Mouse (Mus musculus): ENCODE measurements at regions not wholly inside any gene's neighbourhood (a gene's known extent, or its start where the extent isn't known, plus 50 kb on each side); places are given as distances from the start of the nearest gene placed in this dataset.

- DNase-seq (ENCODE audit: low spot score), result no peak
Observed at GRCm38 (mm10) chr8:18311597-18311996, 666.5 kb downstream of the Defb40 start.

- DNase-seq (ENCODE audit: low spot score), result no peak
Observed at GRCm38 (mm10) chr8:18310927-18311326, 667.1 kb downstream of the Defb40 start.

- no peak for DNase-seq (ENCODE audit: low spot score)
Observed at GRCm38 (mm10) chr8:18287536-18288237, 690.4 kb downstream of the Defb40 start.

DNA sequence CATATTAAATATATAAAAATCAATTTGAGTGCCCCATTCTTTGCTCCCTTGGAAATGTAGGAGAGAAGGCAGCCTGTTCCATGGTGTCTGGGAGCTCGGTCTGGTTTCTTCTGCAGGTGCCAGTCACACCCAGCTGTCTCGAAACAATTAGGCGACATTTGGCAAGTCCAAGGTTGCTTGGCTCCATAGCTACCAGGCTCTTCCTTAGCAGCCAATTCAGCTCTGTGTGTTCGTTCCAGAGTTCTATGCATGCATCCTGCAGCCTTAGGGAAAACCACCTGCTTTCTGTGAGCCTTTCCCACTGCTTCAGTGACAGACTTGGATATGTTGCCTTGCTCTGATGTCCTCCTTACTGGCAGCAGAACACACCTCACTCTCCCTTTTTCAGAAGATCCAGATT, 698.1 kb downstream of the Defb40 start:
- DNase-seq (ENCODE audit: low spot score), result no peak

DNA sequence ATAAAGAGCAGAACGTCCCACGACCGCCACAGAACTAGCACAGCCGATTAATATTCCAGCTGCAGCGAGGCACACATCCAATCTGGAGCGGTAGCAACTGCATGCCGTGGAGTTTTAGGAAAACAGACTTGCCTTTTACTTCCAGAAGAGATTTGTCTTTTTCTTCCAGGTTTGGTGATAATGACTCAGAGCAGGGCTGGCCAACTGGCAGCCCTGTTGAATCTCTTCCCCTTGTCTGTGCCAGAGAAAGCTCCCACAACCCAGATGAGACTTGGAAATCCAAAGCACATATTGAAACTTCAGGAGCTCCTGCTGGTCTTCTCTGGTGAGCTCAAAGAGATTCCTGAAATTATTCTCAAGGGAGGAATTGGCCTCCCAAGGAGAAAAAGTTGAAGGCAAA, 709.8 kb downstream of the Defb40 start:
- no peak for DNase-seq (ENCODE audit: low spot score)

DNA sequence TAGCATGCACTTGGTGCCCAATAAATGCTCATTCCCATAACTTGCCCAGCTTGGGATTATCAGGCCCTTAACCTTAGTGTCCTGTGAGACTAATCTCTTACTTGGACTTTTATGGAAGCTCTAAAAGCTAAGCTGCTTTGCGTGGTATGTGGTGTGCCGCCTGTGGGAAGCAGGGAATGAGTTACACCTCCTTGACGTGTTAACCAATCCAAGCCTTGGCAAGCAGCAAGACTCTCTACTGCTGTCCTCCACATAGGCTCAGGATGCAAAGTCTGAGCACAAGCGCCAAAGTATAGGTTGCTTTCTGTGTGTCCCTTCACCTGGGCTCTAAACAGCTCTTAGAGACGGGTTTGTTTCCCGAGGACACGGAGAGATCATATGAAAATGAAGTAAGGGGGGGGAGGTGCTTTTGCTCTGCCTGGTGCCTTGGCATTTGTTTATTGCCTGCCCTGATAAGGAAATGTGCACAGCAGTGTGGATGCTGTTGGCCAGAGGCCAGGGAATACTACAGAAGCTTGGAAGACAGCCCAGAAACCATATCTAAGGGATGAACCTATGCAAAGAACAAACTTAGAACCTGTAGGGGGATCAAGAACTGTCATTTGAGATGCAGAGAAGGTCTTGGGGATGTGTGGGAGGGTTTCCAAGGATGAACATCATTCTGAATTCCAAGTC, 719.6 kb downstream of the Defb40 start:
- no peak for DNase-seq (ENCODE audit: low spot score)

DNA sequence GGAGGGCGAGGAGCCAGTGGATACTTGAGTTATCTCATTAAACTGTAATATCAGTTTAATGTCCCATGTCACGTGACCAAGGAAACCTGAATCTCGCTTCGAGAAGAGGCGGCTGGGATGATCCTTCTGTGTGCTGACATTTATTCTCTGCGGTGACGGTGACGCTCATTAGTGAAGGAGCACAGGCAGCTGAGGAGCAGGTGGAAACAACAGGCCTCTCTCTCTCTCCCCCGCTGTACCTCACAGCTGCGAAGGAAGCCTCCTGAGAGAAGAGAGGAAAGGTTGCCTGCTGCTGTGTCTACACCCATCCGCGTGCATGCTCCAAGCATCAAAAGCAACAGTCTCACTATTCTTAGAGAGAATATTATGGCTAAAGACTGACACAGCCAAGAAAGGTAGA, 731.8 kb downstream of the Defb40 start:
- DNase-seq (ENCODE audit: low spot score), result no peak

GRCm38 (mm10) chr8:18217599-18217998, 760.5 kb downstream of the Defb40 start:
- no peak for DNase-seq (ENCODE audit: low spot score)

DNA sequence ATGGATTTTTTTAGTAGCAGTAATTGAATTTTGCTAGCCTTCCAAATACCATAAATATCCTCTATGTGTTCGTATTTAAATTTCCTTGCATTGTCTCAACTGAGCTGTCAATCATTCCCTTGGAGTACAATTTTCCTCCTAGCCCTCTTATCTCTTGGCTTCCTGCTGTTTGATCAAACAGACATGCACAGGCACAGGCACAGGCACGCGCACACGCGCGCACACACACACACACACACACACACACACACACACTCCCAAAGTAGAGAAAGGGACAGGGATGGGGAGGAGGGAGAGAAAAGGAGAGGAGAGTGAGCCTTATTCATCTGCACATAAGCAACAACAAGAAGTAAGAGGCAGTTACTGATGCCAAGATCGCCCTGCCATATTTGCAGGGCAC, 760.9 kb downstream of the Defb40 start:
- DNase-seq (ENCODE audit: low spot score), result no peak

DNA sequence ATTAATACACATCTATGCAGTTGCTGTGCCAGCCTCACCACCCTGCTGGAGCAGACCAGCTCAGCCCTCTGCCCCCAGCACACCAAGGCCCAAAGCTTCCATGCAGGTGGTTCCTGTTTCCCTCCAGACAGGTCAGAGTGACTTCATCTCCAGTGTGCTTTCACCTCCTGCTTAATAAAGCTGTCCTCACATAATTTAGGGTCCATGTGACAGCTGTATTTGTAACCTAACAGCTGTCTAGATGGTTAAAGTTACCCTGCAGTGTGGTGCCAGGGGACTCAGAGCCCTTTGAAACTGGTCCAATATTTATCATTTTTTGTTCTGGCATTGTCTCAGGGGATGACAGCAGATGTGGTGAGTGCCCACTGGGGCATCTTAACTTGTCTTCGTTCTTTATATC, 761.5 kb downstream of the Defb40 start:
- DNase-seq (ENCODE audit: low spot score), result no peak

- DNase-seq (ENCODE audit: low spot score), result no peak
Observed at GRCm38 (mm10) chr8:18210067-18210466, 768.0 kb downstream of the Defb40 start.

DNA sequence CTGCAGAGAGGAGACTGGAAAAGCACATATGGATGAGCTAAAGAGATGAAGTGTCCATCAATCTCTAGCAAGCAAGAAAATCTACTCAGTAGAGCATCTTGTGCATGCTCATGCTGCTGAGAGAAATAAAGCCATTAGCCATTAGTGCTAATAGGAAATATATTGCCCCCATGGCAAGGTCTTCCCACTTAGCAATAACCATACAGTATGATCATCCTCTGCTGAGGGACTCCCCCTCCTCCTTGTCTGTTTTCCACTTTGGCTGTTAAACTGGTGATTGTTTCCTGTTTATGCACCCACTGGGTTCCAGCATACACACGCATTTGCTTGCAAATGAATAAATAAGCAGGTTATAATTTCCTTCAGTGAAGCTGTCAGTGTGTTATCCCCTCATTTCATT, 769.4 kb downstream of the Defb40 start:
- DNase-seq (ENCODE audit: low spot score), result no peak

GRCm38 (mm10) chr8:18187486-18187885, 790.6 kb downstream of the Defb40 start:
- no peak for DNase-seq (ENCODE audit: low spot score)

GRCm38 (mm10) chr8:18175544-18176092, 802.4 kb downstream of the Defb40 start:
- DNase-seq (ENCODE audit: low spot score), result no peak

GRCm38 (mm10) chr8:18158619-18159018, 819.4 kb downstream of the Defb40 start:
- DNase-seq (ENCODE audit: low spot score), result no peak

DNA sequence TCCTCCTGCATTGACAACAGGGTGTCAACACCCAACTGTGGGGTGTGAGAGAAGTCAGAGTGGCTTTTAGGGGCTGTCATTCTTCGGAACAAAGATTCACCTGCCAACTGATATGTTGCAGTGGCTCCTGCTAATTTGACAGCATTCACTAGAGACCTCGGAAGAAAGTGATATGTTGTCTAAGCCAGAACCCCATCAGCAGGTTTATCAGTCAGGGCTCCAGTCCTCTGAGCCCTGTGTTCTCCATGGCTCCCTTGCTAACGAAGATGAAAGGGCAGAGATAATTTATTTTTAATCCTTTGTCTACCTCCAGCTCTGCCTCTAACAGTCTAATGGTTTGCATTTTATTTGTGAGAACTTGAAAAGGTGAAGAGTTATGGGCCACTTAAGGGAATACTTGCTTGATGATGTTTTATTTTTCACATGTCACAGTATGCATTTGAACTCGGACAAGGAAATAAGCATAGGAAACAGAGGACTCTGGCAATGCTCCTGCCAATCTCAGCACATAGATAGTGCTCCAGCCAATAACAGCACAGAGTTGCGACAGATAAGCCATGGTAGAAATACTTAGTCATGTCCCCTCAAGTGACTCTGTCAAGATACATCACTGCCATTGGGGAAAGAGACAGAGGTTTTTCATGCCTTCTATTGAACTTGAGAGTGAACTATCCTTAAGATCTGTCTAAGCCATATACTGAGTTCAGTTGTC, 862.6 kb downstream of the Defb40 start:
- DNase-seq (ENCODE audit: low spot score), result no peak

DNA sequence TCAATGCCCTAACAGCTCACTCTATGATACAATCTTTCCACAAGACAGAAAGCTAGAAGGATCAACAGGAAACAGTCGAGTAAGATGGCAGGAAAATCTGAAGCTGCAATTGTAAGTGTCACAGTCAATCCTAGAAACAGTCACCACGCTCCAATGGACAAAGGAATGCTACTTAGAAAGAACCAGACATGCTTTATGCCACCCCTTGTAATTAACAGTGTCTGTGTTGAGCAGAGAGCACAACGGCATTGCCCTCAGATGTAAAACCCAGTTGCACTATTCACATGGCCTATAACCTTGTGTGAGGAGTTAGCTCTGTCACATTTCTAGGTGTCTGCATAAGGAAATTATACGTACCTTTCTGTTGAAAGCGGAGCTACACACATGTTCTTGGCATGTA, 864.8 kb downstream of the Defb40 start:
- DNase-seq (ENCODE audit: low spot score), result no peak

GRCm38 (mm10) chr8:18109480-18109879, 868.6 kb downstream of the Defb40 start:
- no peak for DNase-seq (ENCODE audit: low spot score)

DNA sequence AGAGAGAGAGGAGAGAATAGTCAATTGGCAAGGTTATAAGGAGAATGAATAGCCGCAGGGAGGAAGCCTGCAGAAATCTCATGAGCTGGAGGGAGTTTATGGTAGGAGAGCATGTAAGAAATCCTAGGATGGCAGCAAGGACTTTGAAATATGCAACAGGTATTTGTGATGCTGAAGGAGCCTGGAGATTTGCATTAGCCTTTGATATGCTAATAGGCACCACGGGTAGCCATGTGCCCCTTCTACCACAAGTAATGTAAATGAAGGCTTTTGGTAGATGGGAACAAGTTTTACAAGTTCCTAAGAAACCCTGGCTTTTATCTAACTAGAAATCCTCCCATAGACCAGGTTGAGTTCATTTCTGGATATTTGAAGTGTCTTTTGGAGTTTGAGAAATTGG, 871.2 kb downstream of the Defb40 start:
- no peak for DNase-seq (ENCODE audit: low spot score)

- DNase-seq (ENCODE audit: low spot score), result no peak
Observed at GRCm38 (mm10) chr8:18065456-18065855, 912.6 kb downstream of the Defb40 start.

DNA sequence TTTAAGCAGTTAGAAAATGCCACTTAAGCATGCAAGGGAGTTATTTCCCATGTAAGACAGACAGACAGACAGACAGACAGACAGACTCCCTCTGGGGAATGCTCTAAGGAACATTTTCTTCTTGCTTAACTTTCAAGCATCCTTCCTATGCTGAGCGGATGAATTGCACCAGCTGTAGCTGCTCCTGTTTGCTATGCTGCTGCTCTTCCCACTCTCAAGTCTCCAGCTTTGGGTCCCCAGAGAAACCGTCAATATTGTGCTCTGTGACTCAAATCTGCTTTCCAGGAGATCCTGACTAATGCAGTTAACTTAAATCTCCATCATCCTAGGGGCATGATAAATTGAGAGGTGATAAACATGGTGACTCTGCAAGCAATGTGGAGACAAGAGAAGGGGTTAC, 918.5 kb downstream of the Defb40 start:
- DNase-seq (ENCODE audit: low spot score), result no peak

GRCm38 (mm10) chr8:18021196-18021595, 956.9 kb downstream of the Defb40 start:
- DNase-seq (ENCODE audit: low spot score), result no peak

- DNase-seq (ENCODE audit: low spot score), result no peak
Observed at GRCm38 (mm10) chr8:18007567-18007966, 970.5 kb downstream of the Defb40 start.
